11 mouse cellular contexts compared by ENCODE assay signal in genomic region chr12:105039578-105040289, GRCm38 (mm10). TPM values are rescaled to one million over a fixed set of nuclear protein-coding genes. Genes with fewer than 3 reads are reported as not detected.
DNase-seq lines count a peak whose midpoint lies in the region; ATAC-seq and TF ChIP-seq lines count a peak whose summit lies in the region.
"Had no signal": no experiment of that assay in that cellular context is flagged by ENCODE, and none has a peak within 500 bp of the region (broad histone marks: within the 10 kb centered on the region; RNA-seq: fewer than 3 reads in every experiment).

No protein-coding gene starts in this region.

- no peaks in the 10 kb centered on the region for H3K9me3 ChIP-seq in hindbrain, embryonic 10.5 days
- H3K9me3 ChIP-seq in hindbrain, embryonic 16.5 days (ENCODE audit: control insufficient read depth, low read length) = no peaks in the 10 kb centered on the region
- no peaks in the 10 kb centered on the region for H3K9me3 ChIP-seq in intestine, embryonic 15.5 days
- H3K9me3 ChIP-seq: midbrain, embryonic 13.5 days had no signal

- no peak for ATAC-seq in hindbrain, embryonic 16.5 days
- peak; percentile 59 for ATAC-seq in intestine, embryonic 15.5 days
- ATAC-seq: forebrain, embryonic 16.5 days; midbrain, embryonic 13.5 days had no signal

- no peak overlapping the region for H3K9ac ChIP-seq in hindbrain, embryonic 16.5 days (ENCODE audit: low read depth, low read length)
- no peak overlapping the region for H3K9ac ChIP-seq in intestine, embryonic 15.5 days
- peak overlapping the region; percentile 19; the same call in 1 of the 2 replicates for H3K9ac ChIP-seq in liver, adult 2 months (ENCODE audit: low read depth, low read length)
- H3K9ac ChIP-seq: midbrain, embryonic 13.5 days had no signal

- no peak overlapping the region for H3K4me3 ChIP-seq in hindbrain, embryonic 10.5 days
- no peak overlapping the region for H3K4me3 ChIP-seq in hindbrain, embryonic 16.5 days (ENCODE audit: low read length)
- H3K4me3 ChIP-seq in intestine, embryonic 15.5 days (replicated peaks) = no peak overlapping the region
- no peak overlapping the region for H3K4me3 ChIP-seq in liver, adult 2 months (ENCODE audit: insufficient read depth, low read depth, low read length)
- H3K4me3 ChIP-seq: midbrain, embryonic 13.5 days had no signal

- H3K4me1 ChIP-seq in hindbrain, embryonic 10.5 days (replicated peaks) = peaks cover 24% of the 10 kb centered on the region
- peaks cover 5% of the 10 kb centered on the region for H3K4me1 ChIP-seq in hindbrain, embryonic 16.5 days (ENCODE audit: control insufficient read depth, insufficient read depth, low read depth, low read length)
- peaks cover 27% of the 10 kb centered on the region for H3K4me1 ChIP-seq in intestine, embryonic 15.5 days (replicated peaks)
- peaks cover 38% of the 10 kb centered on the region for H3K4me1 ChIP-seq in liver, adult 2 months (ENCODE audit: control insufficient read depth, insufficient read depth, low read length)

- 72% methylated on average over 12 of the region's 12 CpGs for WGBS in hindbrain, embryonic 10.5 days
- 61% methylated on average over 12 of the region's 12 CpGs for WGBS in hindbrain, embryonic 16.5 days
- 34% methylated on average over 12 of the region's 12 CpGs for WGBS in intestine, embryonic 15.5 days
- 19% methylated on average over 12 of the region's 12 CpGs for WGBS in liver, adult 2 months

- no peaks in the 10 kb centered on the region for H3K27me3 ChIP-seq in hindbrain, embryonic 10.5 days (ENCODE audit: insufficient read depth, poor library complexity, severe bottlenecking)
- no peaks in the 10 kb centered on the region for H3K27me3 ChIP-seq in hindbrain, embryonic 16.5 days (replicated peaks; ENCODE audit: control insufficient read depth, insufficient read depth, low read length)
- H3K27me3 ChIP-seq in intestine, embryonic 15.5 days (replicated peaks) = no peaks in the 10 kb centered on the region
- no peaks in the 10 kb centered on the region for H3K27me3 ChIP-seq in liver, adult 2 months (ENCODE audit: control insufficient read depth, insufficient read depth, low read length)
- H3K27me3 ChIP-seq: midbrain, embryonic 13.5 days had no signal

- peaks cover 52% of the 10 kb centered on the region for H3K36me3 ChIP-seq in hindbrain, embryonic 10.5 days
- H3K36me3 ChIP-seq in hindbrain, embryonic 16.5 days (ENCODE audit: control insufficient read depth, insufficient read depth, low read length) = peaks cover 9% of the 10 kb centered on the region; the same call in 1 of the 2 replicates
- H3K36me3 ChIP-seq in intestine, embryonic 15.5 days = peaks cover 22% of the 10 kb centered on the region
- no peaks in the 10 kb centered on the region; the same call in 1 of the 2 replicates for H3K36me3 ChIP-seq in liver, adult 2 months (ENCODE audit: control insufficient read depth, insufficient read depth, low read length)

- DNase-seq in hindbrain, embryonic 10.5 days (ENCODE audit: low spot score) = no peak
- peak; percentile 71 for DNase-seq in adrenal gland, postnatal 14 days
- DNase-seq in liver, adult 2 months (ENCODE audit: extremely low read depth, low read depth, low spot score) = peak; percentile 81
- DNase-seq in cerebellum, postnatal 4 days (ENCODE audit: low spot score in 2 of 2) = no peak
- no peak for DNase-seq in layer of hippocampus, adult 9-11 months
- DNase-seq in thymus, postnatal 25 days = no peak
- DNase-seq: thymus, postnatal 14 days had no signal

- peaks cover 33% of the 10 kb centered on the region for H3K79me2 ChIP-seq in liver, adult 2 months (ENCODE audit: control insufficient read depth, insufficient read depth, low read length)

- no peak overlapping the region for H3K4me2 ChIP-seq in hindbrain, embryonic 16.5 days (ENCODE audit: low read length)
- no peak overlapping the region for H3K4me2 ChIP-seq in intestine, embryonic 15.5 days (replicated peaks)
- H3K4me2 ChIP-seq: midbrain, embryonic 13.5 days had no signal

- no peak for TF ChIP-seq POLR2A in liver, adult 2 months (IDR thresholded peaks at IDR 0.05; ENCODE audit: extremely low read depth, insufficient read depth, low read length)

- no peak for TF ChIP-seq CTCF in liver, adult 2 months (IDR thresholded peaks at IDR 0.05; ENCODE audit: low read depth, low read length)

- peak overlapping the region; percentile 69 for H3K27ac ChIP-seq in hindbrain, embryonic 10.5 days
- H3K27ac ChIP-seq in hindbrain, embryonic 16.5 days (ENCODE audit: low read depth, low read length) = no peak overlapping the region
- H3K27ac ChIP-seq in intestine, embryonic 15.5 days = no peak overlapping the region
- peak overlapping the region; percentile 68 for H3K27ac ChIP-seq in liver, adult 2 months (replicated peaks; ENCODE audit: insufficient read depth, low read depth, low read length)
- H3K27ac ChIP-seq: midbrain, embryonic 13.5 days had no signal

RNA-seq across cellular contexts. Expression of gene Glrx5, which starts 7.2 kb away (rescaled TPM):
- polyA plus RNA-seq in hindbrain, embryonic 10.5 days (2016; fragmentation: Nextera tagmentation; extraction: Ambion mirVana) = 230 and 235 TPM in 2 replicates
- polyA plus RNA-seq in hindbrain, embryonic 16.5 days (2015; fragmentation: Nextera tagmentation; extraction: Ambion mirVana) = 168 and 179 TPM in 2 replicates
- total RNA-seq in adrenal gland, postnatal 14 days (2021) = 172 and 183 TPM in 2 replicates
- polyA plus RNA-seq in intestine, embryonic 15.5 days (2015; fragmentation: Nextera tagmentation; extraction: Ambion mirVana) = 184 and 190 TPM in 2 replicates
- total RNA-seq in liver, adult 2 months (2014; rRNA removed) = 43.0 and 45.5 TPM in 2 replicates
- 144 and 157 TPM in 2 replicates for polyA plus RNA-seq in liver, adult 2 months (2012; rRNA removed)

RNA-seq across cellular contexts. Expression of gene Syne3, which starts 30.1 kb away (rescaled TPM):
- polyA plus RNA-seq in hindbrain, embryonic 10.5 days (2016; fragmentation: Nextera tagmentation; extraction: Ambion mirVana) = 0.09 and 0.15 TPM in 2 replicates
- polyA plus RNA-seq in hindbrain, embryonic 16.5 days (2015; fragmentation: Nextera tagmentation; extraction: Ambion mirVana) = 0.38 and 0.60 TPM in 2 replicates
- total RNA-seq in adrenal gland, postnatal 14 days (2021) = 8.4 and 10.2 TPM in 2 replicates
- polyA plus RNA-seq in intestine, embryonic 15.5 days (2015; fragmentation: Nextera tagmentation; extraction: Ambion mirVana) = 0.50 and 0.76 TPM in 2 replicates
- total RNA-seq in liver, adult 2 months (2014; rRNA removed) = 3.8 and 4.8 TPM in 2 replicates
- polyA plus RNA-seq in liver, adult 2 months (2012; rRNA removed) = 0.81 and 1.6 TPM in 2 replicates

Comparison
In these comparisons a context has a peak if more than half of its experiments do, and no peak if none do; other contexts are left out.
1. H3K27ac ChIP-seq: peak in hindbrain, embryonic 10.5 days (single experiment) and liver, adult 2 months (single experiment); none in hindbrain, embryonic 16.5 days (single experiment) and intestine, embryonic 15.5 days (single experiment).
2. DNase-seq: peak in adrenal gland, postnatal 14 days (single experiment) and liver, adult 2 months (single experiment); none in hindbrain, embryonic 10.5 days (single experiment), cerebellum, postnatal 4 days (0 of 2), layer of hippocampus, adult 9-11 months (single experiment) and thymus, postnatal 25 days (single experiment).